Mouse (Mus musculus): ENCODE results near the gene Ankrd2. TPM values are rescaled to one million over a fixed set of nuclear protein-coding genes. Genes with fewer than 3 reads are reported as not detected.

Gene Ankrd2
- total RNA-seq, 2 experiments from 2014 or later: 0.47 TPM; not detected in 1

- no peak for DNase-seq
Observed at GRCm38 (mm10) chr19:42015001-42015400, 20.8 kb upstream of the Ankrd2 start.

DNA sequence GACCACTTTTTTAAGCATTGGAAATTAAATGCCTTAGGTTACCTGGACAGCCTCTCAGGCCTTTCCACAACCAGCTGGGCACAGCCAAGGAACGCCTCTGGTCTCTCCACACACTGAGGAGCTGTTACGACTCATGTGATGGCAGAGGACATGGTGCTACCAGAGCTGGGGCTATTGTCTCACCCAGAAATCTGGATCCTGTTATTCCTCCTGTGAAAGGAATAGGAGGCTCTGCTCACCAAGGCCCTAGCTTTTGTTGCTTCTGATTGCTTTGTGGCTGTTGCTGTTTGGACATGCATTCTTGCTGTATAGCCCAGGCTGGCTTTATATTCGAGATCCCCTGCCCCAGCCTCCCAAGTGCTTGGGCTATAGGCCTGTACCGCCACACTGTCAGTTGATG is 19.5 kb upstream of the Ankrd2 start:
- DNase-seq: no peak

GRCm38 (mm10) chr19:42016840-42017239 is 19.0 kb upstream of the Ankrd2 start:
- DNase-seq: peak; percentile 66 to 81

GRCm38 (mm10) chr19:42017399-42018247 is 18.2 kb upstream of the Ankrd2 start:
- peak; percentile 82 to 91 for DNase-seq

DNA sequence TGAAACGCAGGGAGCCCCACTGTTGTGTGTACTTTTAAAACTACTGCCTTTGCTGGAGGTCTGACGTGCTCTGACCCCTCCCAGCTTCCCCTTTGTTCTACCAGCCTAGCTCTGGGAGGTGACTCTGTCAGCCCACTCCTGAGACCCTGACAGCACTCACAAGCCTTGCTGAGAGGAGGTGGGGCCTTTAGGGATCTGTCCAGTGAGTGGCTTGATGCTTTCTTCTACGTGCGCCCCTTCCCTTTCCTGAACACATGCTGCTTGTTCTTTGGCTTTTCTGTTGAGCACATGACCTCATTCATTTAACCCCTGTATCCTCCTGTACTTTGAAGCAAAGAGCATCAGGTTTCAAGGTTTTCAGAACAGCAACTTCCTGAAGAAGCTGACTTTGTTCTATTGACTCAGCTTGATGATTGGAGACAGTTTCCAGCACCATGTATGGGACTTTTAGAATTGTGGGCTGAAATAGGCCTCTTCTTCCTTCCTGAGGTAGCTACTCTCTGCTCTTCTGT is 16.7 kb upstream of the Ankrd2 start:
- DNase-seq: peak in 1 of 2 experiments; percentile 20

DNA sequence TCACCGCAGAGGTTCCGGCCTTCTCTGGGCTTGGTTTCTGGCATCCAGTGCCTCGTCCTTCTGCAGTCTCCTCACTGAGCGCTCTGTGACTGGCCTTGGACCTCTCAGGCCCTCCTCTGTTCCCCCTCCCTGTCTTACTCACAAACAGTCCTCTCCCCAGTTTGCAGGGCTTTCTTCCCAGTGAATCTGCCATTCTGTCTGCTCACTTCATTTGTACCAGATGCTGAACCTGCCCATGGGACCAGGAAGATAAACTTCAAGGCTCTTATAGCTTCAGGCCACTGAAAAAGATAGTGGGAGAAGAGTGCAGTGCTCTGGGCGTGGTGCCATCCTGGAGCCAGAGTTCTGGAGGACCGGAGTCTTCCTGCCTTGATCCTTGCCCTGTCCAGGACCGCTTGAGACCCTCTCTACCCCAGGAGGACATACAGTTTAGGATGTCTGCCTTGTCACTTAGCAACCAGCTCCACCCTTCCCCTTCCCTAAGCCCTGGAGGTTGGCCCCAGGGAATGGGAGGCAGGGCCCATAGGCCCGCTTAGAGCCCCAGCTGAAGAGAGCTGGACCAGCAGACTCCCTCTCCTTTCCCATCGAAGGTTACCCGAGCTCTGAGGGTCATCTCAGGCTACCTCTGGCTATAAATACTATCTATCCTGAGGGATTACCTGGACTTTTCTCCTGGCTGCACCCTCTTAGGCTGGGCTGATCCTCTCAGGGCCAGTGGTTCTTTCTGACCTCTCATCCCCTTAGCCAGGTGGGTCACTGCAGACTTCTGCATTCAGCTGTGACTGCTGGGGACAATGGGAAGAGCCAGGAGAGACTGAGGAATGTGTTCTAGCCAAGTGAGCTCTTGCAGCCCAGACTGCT is 13.9 kb upstream of the Ankrd2 start:
- DNase-seq: peak in 1 of 2 experiments; percentile 44

DNA sequence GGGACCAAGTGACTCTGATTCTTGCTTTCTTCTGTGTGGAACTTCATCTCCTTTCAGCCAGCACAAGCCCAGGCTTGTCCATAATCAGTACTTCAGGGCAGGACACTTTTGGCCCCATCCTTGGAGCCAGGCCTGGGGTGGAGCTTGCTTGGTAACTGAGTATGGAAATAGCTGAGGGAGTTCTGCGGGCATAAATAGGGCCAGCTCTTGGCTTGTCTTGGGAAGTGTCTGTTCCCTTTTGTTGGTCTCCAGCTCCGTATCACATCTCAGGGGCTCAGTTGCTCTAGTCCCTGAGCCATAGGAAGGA is 13.3 kb upstream of the Ankrd2 start:
- peak in 1 of 2 experiments; percentile 35 for DNase-seq

DNA sequence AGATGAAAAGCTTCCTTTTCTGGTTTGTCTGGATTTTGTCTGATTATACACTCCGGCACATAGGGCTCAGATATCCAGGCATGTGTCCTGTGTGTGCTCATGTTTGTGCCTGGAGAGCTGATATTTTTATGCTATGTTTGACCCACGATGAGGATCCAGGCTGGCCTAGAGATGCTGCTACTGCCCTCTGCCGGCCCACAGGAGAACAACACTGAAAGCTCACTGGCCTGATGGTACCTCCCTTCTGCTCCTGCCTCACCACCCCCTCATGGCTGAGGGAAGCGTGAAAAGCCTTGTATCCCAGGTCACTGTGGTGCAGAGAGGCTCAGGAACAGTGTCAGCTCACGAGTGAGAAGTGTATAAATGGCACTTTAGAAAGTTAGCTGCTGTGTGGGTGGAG is 9.6 kb upstream of the Ankrd2 start:
- DNase-seq: peak; percentile 83 to 91

- no peak for DNase-seq
Observed at GRCm38 (mm10) chr19:42031112-42031511, 4.7 kb upstream of the Ankrd2 start.

GRCm38 (mm10) chr19:42033611-42034010 is 2.2 kb upstream of the Ankrd2 start:
- no peak for DNase-seq

- DNase-seq: no peak
Observed at GRCm38 (mm10) chr19:42034146-42034775, 1.5 kb upstream of the Ankrd2 start.

- DNase-seq: no peak
Observed at GRCm38 (mm10) chr19:42034881-42035455, 832 bp upstream of the Ankrd2 start.

- no peak for DNase-seq
Observed at GRCm38 (mm10) chr19:42036357-42036756, 557 bp downstream of the Ankrd2 start.

DNA sequence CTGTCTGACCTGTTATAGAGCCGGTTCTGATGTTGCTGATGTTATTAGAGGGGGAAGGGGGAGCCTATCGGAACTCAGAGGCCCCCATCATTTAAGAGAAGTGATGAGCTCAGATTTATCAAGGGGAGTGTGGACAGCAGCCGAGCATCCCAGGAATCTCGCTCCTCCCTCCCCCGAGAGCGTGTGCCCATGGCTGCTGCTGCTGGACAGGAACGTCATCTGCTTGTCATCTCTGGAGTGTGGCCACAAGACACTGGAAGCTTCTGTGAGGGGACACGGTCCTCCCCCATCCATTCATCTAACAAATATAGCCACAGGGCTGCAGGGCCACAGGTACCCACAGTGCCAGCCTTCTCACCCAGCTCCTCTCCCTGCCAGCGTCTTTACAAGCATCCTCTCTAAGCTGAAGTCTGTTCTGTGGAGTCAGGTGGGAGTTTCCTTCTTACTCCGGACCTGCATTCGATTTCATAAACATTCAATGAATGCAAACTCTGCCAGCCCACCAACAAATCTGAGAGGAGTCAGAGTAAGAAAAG is 1.4 kb downstream of the Ankrd2 start:
- DNase-seq: no peak

DNA sequence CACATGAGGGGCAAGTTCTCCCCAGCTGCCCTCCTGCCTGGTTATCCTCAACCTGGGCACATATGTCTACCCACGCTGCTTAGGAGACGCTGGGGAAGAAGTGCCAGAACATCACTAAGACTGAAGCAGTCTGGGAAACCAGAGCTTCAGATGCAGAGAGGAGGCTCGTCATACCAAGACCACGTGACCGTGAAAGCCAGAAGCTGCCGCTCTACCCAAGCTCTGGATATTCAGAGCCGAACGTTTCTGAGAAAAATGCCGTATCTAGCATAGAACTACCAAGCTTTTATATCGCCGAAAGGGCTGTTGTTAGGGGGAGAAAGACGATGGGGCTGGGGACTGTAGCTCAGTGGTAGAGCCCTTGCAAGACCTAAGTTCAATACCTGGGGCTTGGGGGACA is 2.5 kb downstream of the Ankrd2 start:
- DNase-seq: no peak

GRCm38 (mm10) chr19:42043988-42044387 is 8.2 kb downstream of the Ankrd2 start:
- DNase-seq: no peak

DNA sequence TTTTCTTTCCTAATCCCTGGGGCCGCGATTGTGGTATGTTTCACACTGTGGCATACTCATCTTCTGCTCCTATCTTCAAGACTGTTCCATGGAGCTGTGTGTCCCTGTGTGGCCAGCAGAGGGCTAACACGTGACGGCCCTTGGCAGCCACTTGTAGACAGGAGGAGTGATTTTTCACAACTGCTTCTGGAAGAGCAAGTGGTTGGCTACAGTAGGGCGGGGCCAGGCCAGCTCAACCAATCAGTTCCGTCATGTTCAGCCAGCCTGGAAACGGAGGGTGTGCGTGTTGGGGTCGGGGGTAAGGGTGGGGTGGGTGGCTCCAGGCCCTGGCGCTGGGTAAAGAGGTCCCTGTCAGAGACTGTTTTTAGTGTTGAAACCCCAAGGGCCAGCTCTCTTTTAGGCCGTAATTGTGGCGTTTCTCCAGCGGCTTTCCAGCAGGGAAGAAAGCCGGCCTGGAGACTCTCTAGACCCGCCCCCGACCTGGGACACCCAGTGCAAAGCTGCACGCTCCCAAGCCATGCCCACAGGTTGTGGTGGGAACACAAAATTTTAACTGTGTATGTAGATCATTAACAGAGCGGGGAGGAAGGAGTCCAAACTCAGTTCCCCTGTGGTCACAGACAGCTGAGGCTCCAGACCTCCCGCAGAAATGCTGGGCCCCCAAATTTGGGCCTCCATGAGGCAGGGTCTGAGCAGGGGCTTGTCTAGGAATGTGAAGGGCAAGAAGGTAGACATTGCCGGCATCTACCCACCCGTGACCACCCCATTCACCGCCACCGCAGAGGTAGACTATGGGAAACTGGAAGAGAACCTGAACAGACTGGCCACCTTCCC is 9.7 kb downstream of the Ankrd2 start, which contains the start of gene Hoga1:
Gene Hoga1, plus strand, starts transcription at position 342 of the 834 bp plus-strand sequence.
- peak; percentile 84 to 91 for DNase-seq

- DNase-seq: no peak
Observed at GRCm38 (mm10) chr19:42050251-42050650, 14.5 kb downstream of the Ankrd2 start.

- DNase-seq: no peak
Observed at GRCm38 (mm10) chr19:42051351-42051750, 15.6 kb downstream of the Ankrd2 start.

- DNase-seq: no peak
Observed at GRCm38 (mm10) chr19:42051948-42052347, 16.1 kb downstream of the Ankrd2 start, which contains the start of gene 4933411K16Rik. Gene 4933411K16Rik (plus strand): TSS chr19:42052248.

DNA sequence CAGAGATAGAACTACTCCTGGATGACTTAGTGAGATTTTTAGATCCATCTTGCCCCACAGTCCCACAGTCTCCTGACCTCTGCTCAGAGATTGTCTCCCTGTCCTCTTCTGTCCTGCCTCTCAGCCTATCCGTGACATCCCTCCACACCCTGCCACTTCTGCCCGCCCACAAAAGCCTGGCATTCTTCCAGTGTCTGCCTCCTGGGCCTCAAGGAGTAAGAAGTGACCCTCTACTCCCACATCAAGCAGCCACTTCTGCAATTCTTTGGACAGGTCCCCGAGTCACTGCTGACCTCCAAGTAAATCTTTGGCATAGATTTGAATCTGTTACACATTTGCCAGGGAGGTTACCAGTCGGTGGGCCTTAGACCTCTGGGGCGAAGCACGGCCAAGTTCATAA is 18.5 kb downstream of the Ankrd2 start:
- no peak for DNase-seq

All from heart, adult 18-20 months (tissue).